Mouse (Mus musculus) ovary, postnatal 14 days (tissue): ENCODE measurements around the gene Calb2.

ENCODE experiments used
- DNase-seq: peaks from one replicate; pipeline ENCODE4 v3.0.0; 2022; ENCODE audit warnings: low spot score

The Calb2 gene

GRCm38 (mm10) chr8:110168046-110168445 lies at the start of gene Calb2:
TSS of gene Calb2 (minus strand) at chr8:110168210.
- peak; percentile 38 for DNase-seq

GRCm38 (mm10) chr8:110217681-110218131 lies 49.7 kb upstream of the Calb2 start:
- DNase-seq: peak; percentile 99

- no peak for DNase-seq
Observed at GRCm38 (mm10) chr8:110217198-110217597, 49.2 kb upstream of the Calb2 start.

- no peak for DNase-seq
Observed at GRCm38 (mm10) chr8:110216253-110216652, 48.2 kb upstream of the Calb2 start.

- no peak for DNase-seq
Observed at GRCm38 (mm10) chr8:110215365-110215764, 47.4 kb upstream of the Calb2 start, which contains the start of gene Cmtr2. TSS of gene Cmtr2 (plus strand) at chr8:110215665.

GRCm38 (mm10) chr8:110201806-110202205 lies 33.8 kb upstream of the Calb2 start:
- no peak for DNase-seq

GRCm38 (mm10) chr8:110196678-110197077 lies 28.7 kb upstream of the Calb2 start:
- peak; percentile 51 for DNase-seq

- DNase-seq: no peak
Observed at GRCm38 (mm10) chr8:110188961-110189750, 21.1 kb upstream of the Calb2 start.

- no peak for DNase-seq
Observed at GRCm38 (mm10) chr8:110185538-110185937, 17.5 kb upstream of the Calb2 start.

- DNase-seq: no peak
Observed at GRCm38 (mm10) chr8:110183748-110184147, 15.7 kb upstream of the Calb2 start.

GRCm38 (mm10) chr8:110182735-110183367 lies 14.8 kb upstream of the Calb2 start:
- no peak for DNase-seq

- DNase-seq: no peak
Observed at GRCm38 (mm10) chr8:110177359-110178155, 9.5 kb upstream of the Calb2 start.

GRCm38 (mm10) chr8:110174826-110175225 lies 6.8 kb upstream of the Calb2 start:
- DNase-seq: no peak

GRCm38 (mm10) chr8:110172161-110172560 lies 4.2 kb upstream of the Calb2 start:
- DNase-seq: no peak

GRCm38 (mm10) chr8:110166270-110166669 lies 1.7 kb downstream of the Calb2 start:
- no peak for DNase-seq

GRCm38 (mm10) chr8:110162007-110162406 lies 6.0 kb downstream of the Calb2 start:
- no peak for DNase-seq

- no peak for DNase-seq
Observed at GRCm38 (mm10) chr8:110152951-110153350, 15.1 kb downstream of the Calb2 start.

- peak; percentile 24 for DNase-seq
Observed at GRCm38 (mm10) chr8:110145538-110145937, 22.5 kb downstream of the Calb2 start.

GRCm38 (mm10) chr8:110140770-110141169 lies 27.2 kb downstream of the Calb2 start:
- DNase-seq: no peak

- no peak for DNase-seq
Observed at GRCm38 (mm10) chr8:110140156-110140555, 27.9 kb downstream of the Calb2 start.

GRCm38 (mm10) chr8:110135515-110135914 lies 32.5 kb downstream of the Calb2 start:
- DNase-seq: no peak

- DNase-seq: no peak
Observed at GRCm38 (mm10) chr8:110134236-110134635, 33.8 kb downstream of the Calb2 start.
